Mouse (Mus musculus) heart, adult 2 months (tissue): ENCODE measurements around the gene Hcls1.

ENCODE experiments used
- CTCF ChIP-seq: fragments of 200-600 bp; IDR thresholded peaks from 2 replicates; pipeline ENCODE4 v1.8.1; 2022; ENCODE audit warnings: antibody characterized with exemption, mild to moderate bottlenecking, moderate library complexity
- POLR2A ChIP-seq: fragments of 200-500 bp; IDR thresholded peaks from 2 replicates; pipeline ENCODE4 v1.6.1; 2011; ENCODE audit warnings: mild to moderate bottlenecking, low read depth, low read length, control low read depth; ENCODE audit not compliant: insufficient read depth

- TF ChIP-seq POLR2A (no peak), CTCF (no peak)
These were observed 38.1 kb upstream of the Hcls1 start for GRCm38 (mm10) chr16:36896712-36897111.
